Mouse (Mus musculus) effector memory CD4-positive, alpha-beta T cell, adult 7 months (primary cell): ENCODE data around the gene Nap1l4. TPM values are rescaled to one million over a fixed set of nuclear protein-coding genes. Genes with fewer than 3 reads are reported as not detected.

Experiments
- polyA plus RNA-seq: library from polyadenylated mRNA; unstranded; fragments of 100-300 nt; shearing (Covaris generic); gene quantifications from one replicate; pipeline ENCODE4 v1.2.1, GENCODE M21; 2017

The Nap1l4 gene
- 292 TPM for polyA plus RNA-seq

GRCm38 (mm10) chr7:143548976-143549457, at the start of gene Nap1l4:
Nap1l4 (minus strand) TSS chr7:143549106.

DNA sequence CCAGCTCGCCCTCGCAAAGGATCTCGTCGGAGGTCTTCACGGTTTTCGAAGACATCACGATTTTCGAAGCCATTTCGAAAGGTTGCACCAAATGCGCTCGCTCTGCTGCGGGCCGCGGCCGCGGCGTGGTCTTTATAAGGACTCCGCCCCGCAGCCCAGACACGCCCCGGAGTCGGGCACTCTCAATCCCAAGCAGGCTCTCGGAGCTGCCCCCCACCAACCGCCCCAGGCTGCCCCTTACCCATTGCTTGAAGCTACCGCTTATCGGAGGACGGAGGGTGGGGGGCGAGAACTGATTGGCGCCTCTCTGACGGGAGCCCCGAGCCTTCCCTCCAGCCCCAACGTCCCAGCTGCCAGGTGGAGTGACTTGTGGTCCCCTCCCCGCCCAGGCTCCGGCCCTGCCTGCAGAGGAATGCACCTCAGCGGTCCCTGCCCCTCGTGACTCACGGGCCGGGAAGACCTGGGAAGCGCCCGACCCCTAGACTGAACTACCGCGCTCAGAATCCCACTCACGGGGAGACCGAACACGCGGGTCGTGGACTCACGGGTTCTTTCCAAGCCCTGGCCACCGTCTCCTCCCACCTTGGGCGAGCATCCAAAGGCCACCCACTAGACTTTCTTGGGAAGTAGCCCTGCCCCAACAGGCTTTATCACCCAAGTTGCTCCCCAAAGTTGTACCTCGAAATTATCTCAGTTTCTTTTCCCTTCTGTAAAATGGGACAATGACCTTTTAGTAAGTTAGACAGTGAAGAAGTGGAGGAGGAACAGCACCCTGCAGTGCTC, 46.3 kb downstream of the Nap1l4 start, which contains the start of gene Phlda2:
TSS of gene Phlda2 (minus strand) at position 733 of the 783 bp plus-strand sequence.

GRCm38 (mm10) chr7:143473347-143474101, 75.4 kb downstream of the Nap1l4 start, which contains the start of gene Slc22a18:
Slc22a18 (plus strand) TSS chr7:143473736.

Other genes starting within 250 kb of the Nap1l4 start
- gene Cdkn1c, start 88.1 kb downstream of the Nap1l4 start, polyA plus RNA-seq = 2.7 TPM
- not detected for gene Slc22a18, start 75.4 kb downstream of the Nap1l4 start, polyA plus RNA-seq
- gene Phlda2, start 46.0 kb downstream of the Nap1l4 start, polyA plus RNA-seq = not detected
- gene Cars, start 51.0 kb upstream of the Nap1l4 start, polyA plus RNA-seq = 40.0 TPM
- gene Tnfrsf26, start 79.6 kb upstream of the Nap1l4 start, polyA plus RNA-seq = 40.5 TPM
- 19.3 TPM for gene Tnfrsf22, start 100.6 kb upstream of the Nap1l4 start, polyA plus RNA-seq
- 14.4 TPM for gene Tnfrsf23, start 136.8 kb upstream of the Nap1l4 start, polyA plus RNA-seq
- gene Osbpl5, start 207.9 kb upstream of the Nap1l4 start, polyA plus RNA-seq = 26.7 TPM
- not detected for gene Mrgprg, start 217.9 kb upstream of the Nap1l4 start, polyA plus RNA-seq
- not detected for gene Mrgpre, start 235.4 kb upstream of the Nap1l4 start, polyA plus RNA-seq